Mouse (Mus musculus) testis, adult 2 months (tissue): ENCODE results near the gene Sbno2.

Experiments used
- CTCF ChIP-seq: fragments of 200-500 bp; IDR thresholded peaks from 2 replicates; pipeline ENCODE4 v1.5.1; 2012; ENCODE audit warnings: low read depth, mild to moderate bottlenecking, inconsistent platforms, low read length, moderate library complexity; ENCODE audit not compliant: control insufficient read depth, insufficient read depth, insufficient replicate concordance
- POLR2A ChIP-seq: fragments of 200-500 bp; IDR thresholded peaks from 2 replicates; pipeline ENCODE4 v1.6.1; 2012; ENCODE audit warnings: low read depth, mild to moderate bottlenecking, inconsistent platforms, low read length, moderate library complexity; ENCODE audit not compliant: control insufficient read depth

DNA sequence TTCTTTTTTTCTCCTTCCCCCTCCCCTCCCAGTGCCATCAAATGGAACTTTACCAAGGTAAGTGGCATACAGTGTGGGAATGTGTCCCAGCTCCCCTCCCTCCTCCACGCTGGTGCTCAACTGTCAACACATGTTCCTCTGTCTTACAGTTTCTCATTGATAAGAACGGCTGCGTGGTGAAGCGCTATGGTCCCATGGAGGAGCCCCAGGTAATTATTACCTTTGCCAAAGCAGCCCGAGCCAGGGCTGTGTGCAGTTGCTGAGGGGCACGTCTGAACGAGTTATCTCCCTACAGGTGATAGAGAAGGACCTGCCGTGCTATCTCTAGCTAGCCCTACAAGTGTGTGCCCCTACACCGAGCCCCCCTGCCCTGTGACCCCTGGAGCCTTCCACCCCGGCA, 49.5 kb downstream of the Sbno2 start:
- TF ChIP-seq CTCF (no peak), POLR2A (no peak)
